Mouse (Mus musculus): ENCODE data around the gene Trim10.

Trim10 gene

DNA sequence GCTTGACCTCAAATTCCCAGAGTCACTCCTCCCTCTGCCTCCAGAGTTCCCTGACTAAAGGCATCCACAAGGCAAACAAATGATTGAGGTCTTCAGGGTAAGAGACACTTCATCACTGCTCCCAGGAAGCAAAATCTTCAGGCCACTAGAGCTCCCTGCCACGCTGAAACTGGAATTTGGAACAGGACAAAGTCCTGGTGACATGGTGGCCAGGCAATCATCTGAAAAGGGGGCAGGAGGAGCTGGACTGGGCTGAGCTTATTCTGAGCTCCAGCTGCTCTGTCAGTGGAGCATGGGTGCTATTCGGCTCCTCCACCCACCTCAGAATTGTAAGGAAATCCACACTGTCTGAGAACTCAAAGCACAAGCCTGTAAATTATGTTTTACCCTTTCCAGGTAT is 42.7 kb downstream of the Trim10 start:
- in situ Hi-C loops (cut with MboI): no loop called here

DNA sequence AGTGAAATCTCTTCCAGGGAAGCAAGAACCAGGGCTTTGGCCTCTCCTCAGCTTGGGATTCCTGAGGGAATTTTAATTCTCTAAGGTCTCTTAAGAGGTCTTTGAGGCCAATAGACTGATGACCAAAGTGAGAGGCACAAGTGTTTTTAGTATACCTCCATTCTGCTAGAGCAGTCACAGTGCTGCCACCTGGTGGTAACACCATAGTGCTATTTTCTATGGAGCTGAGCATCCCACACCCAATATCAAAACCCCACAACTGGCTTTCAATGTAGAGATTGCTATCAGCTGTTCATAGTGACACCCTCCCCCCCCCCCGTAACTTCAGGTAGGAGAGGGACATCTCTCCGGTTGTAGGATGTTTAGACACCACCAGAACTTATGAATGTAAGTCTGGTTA is 44.7 kb downstream of the Trim10 start:
- in situ Hi-C loops (cut with MboI): no loop called here

DNA sequence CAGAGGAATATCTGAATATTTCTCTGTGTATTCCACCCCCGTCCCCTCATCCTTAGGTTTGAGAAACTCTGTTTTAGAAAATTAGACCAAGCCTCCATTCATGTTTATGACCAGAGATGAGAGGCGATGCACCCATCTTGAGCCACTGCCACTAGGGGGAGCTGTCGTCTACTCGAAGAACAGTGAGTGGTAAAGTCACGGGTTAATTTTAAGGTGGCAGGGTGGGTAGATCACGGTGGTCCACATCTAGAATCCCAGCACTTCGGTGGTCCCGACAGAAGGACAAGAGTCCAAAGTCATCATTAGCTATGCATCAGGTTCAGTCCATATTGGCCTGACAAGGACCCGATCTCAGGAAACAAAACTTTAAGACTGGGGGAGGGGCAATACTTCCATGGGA is 45.7 kb downstream of the Trim10 start:
- in situ Hi-C loops (cut with MboI): no loop called here

DNA sequence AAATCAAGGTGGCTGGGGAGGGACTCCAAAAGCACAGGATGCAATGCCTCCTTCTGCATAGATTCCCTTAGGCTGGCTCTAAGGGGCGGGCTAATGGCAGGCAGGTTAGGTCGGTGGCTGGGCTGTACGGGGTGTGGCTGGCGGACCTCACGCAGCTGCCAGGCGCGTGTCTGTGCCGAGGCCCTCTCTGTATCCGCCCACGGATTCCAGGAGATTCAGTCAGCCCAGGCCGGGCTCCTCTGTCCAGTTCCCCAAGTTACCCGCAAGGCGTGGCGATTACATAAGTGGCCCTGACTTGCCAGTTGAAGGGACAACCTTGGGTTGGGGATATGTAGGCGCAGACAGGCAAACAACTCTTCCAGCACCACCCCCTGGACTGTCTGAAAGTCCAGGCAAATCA is 50.9 kb downstream of the Trim10 start:
- in situ Hi-C loops (cut with MboI): no loop called here

DNA sequence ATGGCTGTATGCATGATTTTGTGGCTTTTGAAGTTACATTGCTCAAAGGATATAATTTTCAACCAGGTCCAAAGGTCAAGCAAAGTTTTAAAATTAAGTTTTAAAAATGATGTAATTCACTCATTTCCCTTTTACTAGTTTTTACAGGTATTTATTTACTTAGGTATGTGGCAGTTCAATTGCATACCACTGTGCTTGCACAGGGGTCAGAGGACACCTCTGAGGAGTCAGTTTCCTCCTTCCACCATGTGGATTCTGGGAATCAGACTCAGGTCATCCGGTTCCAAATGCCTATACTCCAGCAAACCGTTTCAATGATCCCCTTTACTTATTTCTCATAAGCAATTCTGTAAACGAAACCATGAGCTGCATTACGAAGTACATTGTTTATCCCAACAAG is 53.3 kb downstream of the Trim10 start:
- in situ Hi-C loops (cut with MboI): no loop called here

DNA sequence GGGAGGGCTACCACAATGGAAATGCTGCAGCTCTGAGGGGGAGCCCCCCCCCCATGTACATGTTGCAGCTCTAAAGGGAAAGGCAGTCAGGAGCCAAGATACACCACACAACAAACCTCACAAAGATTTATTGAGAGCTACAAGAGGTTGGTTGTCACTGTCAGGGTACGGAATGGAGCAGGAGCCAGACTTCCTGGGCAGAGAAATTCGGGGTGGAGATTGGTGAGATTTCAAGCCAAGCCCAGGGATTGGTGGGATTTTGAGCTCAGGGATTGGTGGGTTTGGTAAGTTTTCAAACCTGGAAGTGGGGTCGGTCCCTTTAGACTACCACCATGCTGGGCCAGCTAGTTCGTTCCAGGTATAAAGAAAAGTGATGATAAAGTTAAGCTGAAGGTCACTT is 54.1 kb downstream of the Trim10 start:
- in situ Hi-C loops (cut with MboI): no loop called here

Data from mature B cell (primary cell).